Mouse (Mus musculus) erythroblast, embryonic 14.5 days (primary cell): Measurements from ENCODE around the gene Utrn. TPM values are rescaled to one million over a fixed set of nuclear protein-coding genes. Genes with fewer than 3 reads are reported as not detected.

Experiments
- H3K27me3 ChIP-seq: 2 replicates; pipeline ENCODE4 v1.6.1; 2012; ENCODE audit warnings: inconsistent platforms; ENCODE audit not compliant: control insufficient read depth
- H3K36me3 ChIP-seq: 2 replicates; pipeline ENCODE4 v1.6.1; 2012; ENCODE audit warnings: mild to moderate bottlenecking, inconsistent platforms; ENCODE audit not compliant: control insufficient read depth
- H3K4me1 ChIP-seq: 2 replicates; pipeline ENCODE4 v1.6.1; 2012; ENCODE audit warnings: inconsistent platforms; ENCODE audit not compliant: control insufficient read depth
- H3K4me3 ChIP-seq: replicated peaks from 2 replicates; pipeline ENCODE3; 2012; ENCODE audit warnings: moderate library complexity, mild to moderate bottlenecking, inconsistent platforms
- H3K9me3 ChIP-seq: 2 replicates; pipeline ENCODE4 v1.6.1; 2012; ENCODE audit warnings: low read length, inconsistent platforms, mixed read lengths; ENCODE audit not compliant: control insufficient read depth
- GATA1 ChIP-seq: IDR thresholded peaks from 2 replicates; pipeline ENCODE4 v1.6.1; 2012; ENCODE audit warnings: low read length, inconsistent platforms, mixed read lengths
- TAL1 ChIP-seq: IDR thresholded peaks from 3 replicates; pipeline ENCODE4 v1.6.1; 2012; ENCODE audit warnings: low read length, inconsistent platforms, mixed read lengths
- polyA plus RNA-seq: library from polyadenylated mRNA; stranded (reverse); fragments of >175 nt; gene quantifications from 2 replicates; pipeline ENCODE4 v1.2.3, GENCODE M21; 2012

The Utrn gene
- polyA plus RNA-seq, 1 experiment, result 0.01 TPM

DNA sequence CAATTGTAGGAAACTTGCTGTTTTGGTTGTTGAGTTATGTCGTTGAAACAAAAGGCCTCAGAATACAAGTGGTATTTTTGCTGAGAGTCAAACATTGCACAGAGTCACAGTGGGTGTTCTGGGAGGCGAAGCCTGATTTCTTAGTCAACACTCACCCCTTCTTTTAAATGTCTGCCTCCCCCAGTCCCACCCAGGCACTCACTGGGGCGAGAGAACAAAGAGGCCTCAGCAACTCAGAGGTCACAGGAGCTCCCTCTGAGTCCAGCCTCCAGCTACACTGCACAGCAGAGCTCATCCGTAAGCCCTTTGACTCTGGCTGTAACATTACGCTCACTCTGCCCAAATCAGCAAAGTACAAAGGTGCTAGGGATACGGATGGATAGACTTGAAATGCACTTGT is 77.1 kb downstream of the Utrn start:
- Histone ChIP-seq H3K27me3 (no peaks in the 10 kb centered on the region), H3K4me3 (no peak overlapping the region), H3K36me3 (no peaks in the 10 kb centered on the region), H3K4me1 (no peaks in the 10 kb centered on the region), H3K9me3 (no peaks in the 10 kb centered on the region)
- TF ChIP-seq GATA1 (no peak), TAL1 (no peak)

DNA sequence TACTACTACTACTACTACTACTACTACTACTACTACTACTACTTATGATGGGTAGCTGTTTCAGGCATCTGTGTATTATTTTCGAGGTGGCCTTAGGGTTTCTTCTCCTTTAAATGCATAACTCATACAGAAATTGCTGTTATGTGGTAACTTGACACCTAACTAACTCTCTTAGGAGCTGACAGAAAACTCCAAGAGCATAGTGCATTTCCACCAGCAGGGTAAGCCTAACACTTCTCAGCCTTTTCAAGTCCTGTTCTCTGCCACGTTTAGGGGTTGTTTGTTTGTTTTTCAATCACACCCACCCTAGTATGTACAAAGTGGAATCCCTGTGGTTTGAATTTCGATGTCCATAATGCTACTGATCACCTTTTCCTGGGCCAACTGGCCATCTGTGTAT is 78.3 kb downstream of the Utrn start:
- no peaks in the 10 kb centered on the region for H3K27me3 ChIP-seq
- H3K4me3 ChIP-seq, result no peak overlapping the region
- H3K36me3 ChIP-seq, result no peaks in the 10 kb centered on the region
- H3K4me1 ChIP-seq, result no peaks in the 10 kb centered on the region
- TF ChIP-seq GATA1 (no peak), TAL1 (no peak)
- H3K9me3 ChIP-seq, result no peaks in the 10 kb centered on the region

DNA sequence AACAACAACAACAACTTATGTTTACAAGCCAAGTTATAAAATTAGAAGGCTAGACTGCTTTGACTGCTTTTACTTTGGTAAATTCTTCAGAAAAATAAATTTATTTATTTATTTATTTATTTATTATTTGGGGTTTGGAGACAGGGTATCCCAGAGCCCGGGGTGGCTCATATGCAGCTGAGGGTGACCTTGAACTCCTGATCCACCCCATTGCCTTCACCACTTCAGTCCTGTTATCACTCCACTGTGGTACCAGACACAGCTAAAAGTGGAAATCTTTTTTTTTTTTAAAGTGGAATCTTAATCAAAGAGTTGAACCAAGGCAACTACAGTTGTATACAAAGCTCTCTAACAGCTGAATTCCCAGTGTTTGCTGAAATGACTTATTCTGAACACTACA is 80.6 kb downstream of the Utrn start:
- H3K27me3 ChIP-seq, result no peaks in the 10 kb centered on the region
- H3K9me3 ChIP-seq, result no peaks in the 10 kb centered on the region
- no peaks in the 10 kb centered on the region for H3K36me3 ChIP-seq
- no peaks in the 10 kb centered on the region for H3K4me1 ChIP-seq
- TF ChIP-seq GATA1, result no peak
- H3K4me3 ChIP-seq, result no peak overlapping the region

DNA sequence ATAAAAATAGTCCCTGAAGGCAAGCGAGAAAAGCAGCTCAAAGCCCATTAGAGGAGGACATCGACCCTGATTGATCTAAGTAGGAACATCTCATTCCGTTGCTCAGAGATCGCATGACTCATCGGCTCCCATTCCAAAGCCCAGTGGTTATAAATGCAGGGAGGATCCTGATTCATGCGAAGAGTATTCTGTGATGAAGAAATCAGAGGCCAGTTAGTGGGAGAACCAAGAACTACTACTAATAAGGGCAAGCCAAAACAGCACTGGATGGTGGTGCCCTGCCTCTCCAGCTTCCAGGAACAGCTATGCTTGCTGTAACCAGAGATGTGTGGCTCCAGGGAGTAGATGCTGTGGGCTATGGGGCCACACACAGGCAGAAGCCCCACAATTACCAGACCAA is 81.2 kb downstream of the Utrn start:
- Histone ChIP-seq H3K9me3 (no peaks in the 10 kb centered on the region), H3K4me1 (no peaks in the 10 kb centered on the region), H3K4me3 (no peak overlapping the region), H3K27me3 (no peaks in the 10 kb centered on the region), H3K36me3 (no peaks in the 10 kb centered on the region)
- no peak for TF ChIP-seq TAL1
- no peak for TF ChIP-seq GATA1

DNA sequence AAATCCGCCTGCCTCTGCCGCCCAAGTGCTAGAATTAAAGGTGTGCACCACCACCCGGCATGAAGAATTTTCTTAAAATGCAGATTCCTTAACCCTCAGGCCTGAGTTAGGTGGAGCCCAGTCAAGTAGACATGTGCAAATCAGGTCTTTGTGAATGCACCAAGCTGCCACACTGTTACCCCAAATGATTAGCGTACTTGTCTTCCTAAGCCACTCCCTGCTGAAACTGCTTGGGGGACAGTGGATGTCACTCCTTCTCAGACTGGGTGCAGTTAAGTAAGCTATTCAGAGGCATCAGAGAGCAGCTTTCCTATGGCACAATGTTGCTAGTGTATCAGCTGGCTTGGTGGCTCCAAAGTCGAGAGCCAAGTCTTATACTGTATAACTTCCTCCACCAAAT is 83.9 kb downstream of the Utrn start:
- H3K4me1 ChIP-seq, result no peaks in the 10 kb centered on the region
- no peak overlapping the region for H3K4me3 ChIP-seq
- no peaks in the 10 kb centered on the region for H3K36me3 ChIP-seq
- H3K27me3 ChIP-seq, result no peaks in the 10 kb centered on the region
- no peaks in the 10 kb centered on the region for H3K9me3 ChIP-seq
- no peak for TF ChIP-seq TAL1
- TF ChIP-seq GATA1, result no peak

- TF ChIP-seq TAL1, result no peak
- TF ChIP-seq GATA1, result no peak
- Histone ChIP-seq H3K36me3 (no peaks in the 10 kb centered on the region), H3K9me3 (peaks cover 4% of the 10 kb centered on the region; the same call in 1 of the 2 replicates), H3K27me3 (no peaks in the 10 kb centered on the region), H3K4me3 (no peak overlapping the region), H3K4me1 (no peaks in the 10 kb centered on the region)
Observed at GRCm38 (mm10) chr10:12781381-12781907, 87.7 kb downstream of the Utrn start.

DNA sequence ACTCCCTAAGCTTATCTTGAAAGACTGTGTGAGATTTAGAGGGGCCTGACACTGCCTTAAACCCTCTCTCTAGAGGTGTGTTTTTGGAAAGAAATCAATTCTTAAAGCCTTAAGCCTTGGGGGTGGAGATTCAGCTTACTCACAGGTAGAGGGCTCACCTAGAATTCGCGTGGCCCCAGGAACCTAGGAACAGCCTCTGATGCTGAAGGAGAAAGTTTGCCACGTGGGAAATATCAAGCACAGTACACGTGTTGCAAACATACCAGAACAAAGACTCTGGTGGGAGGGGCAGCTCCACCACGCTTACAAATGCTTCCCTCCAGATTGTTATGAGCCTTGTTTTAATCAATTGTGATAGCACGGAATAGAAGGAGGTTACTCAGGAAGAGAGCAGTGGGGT is 96.0 kb downstream of the Utrn start:
- no peak for TF ChIP-seq GATA1
- TF ChIP-seq TAL1, result no peak
- Histone ChIP-seq H3K9me3 (peaks cover 4% of the 10 kb centered on the region; the same call in 1 of the 2 replicates), H3K36me3 (no peaks in the 10 kb centered on the region), H3K27me3 (no peaks in the 10 kb centered on the region), H3K4me1 (no peaks in the 10 kb centered on the region), H3K4me3 (no peak overlapping the region)

GRCm38 (mm10) chr10:12771511-12771910 is 97.7 kb downstream of the Utrn start:
- no peak overlapping the region for H3K4me3 ChIP-seq
- H3K36me3 ChIP-seq, result no peaks in the 10 kb centered on the region
- no peaks in the 10 kb centered on the region for H3K4me1 ChIP-seq
- TF ChIP-seq GATA1, result no peak
- TF ChIP-seq TAL1, result no peak
- no peaks in the 10 kb centered on the region for H3K27me3 ChIP-seq
- no peaks in the 10 kb centered on the region for H3K9me3 ChIP-seq

DNA sequence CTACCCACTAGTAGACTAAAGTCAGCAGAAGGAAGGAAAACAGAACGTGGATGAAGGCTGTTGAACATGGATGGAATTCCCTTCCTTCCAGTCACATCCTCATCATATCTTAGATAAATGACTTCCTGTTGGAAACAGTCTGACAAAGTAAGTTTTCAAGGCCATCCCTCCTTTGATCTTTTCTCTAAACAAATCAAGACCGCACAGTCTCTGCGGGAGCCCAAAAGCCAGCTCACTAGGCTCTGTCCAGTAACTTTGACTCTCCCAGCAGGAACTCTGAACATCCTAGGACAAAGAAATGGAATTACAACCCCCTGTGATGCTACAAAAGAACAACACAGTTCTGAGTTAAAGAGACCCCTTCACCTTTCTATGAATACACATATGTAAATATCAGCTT is 106.5 kb downstream of the Utrn start:
- H3K9me3 ChIP-seq, result no peaks in the 10 kb centered on the region
- TF ChIP-seq TAL1 (no peak), GATA1 (no peak)
- no peak overlapping the region for H3K4me3 ChIP-seq
- H3K4me1 ChIP-seq, result no peaks in the 10 kb centered on the region
- no peaks in the 10 kb centered on the region for H3K27me3 ChIP-seq
- H3K36me3 ChIP-seq, result no peaks in the 10 kb centered on the region

DNA sequence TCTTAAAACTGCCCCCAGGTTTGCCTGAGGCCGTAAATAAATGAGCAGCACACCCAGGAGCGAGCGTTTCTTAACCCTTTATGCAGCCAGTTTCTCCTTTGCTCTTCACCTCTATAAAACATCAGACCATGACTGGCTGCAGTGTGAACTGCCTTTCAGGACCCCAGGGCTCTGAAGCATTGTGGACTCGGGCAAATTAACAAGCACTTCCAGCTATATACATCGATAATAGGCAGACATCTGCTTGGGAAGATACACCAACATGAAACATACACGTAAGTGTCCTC is 110.5 kb downstream of the Utrn start:
- Histone ChIP-seq H3K4me3 (no peak overlapping the region), H3K9me3 (no peaks in the 10 kb centered on the region), H3K4me1 (no peaks in the 10 kb centered on the region), H3K27me3 (no peaks in the 10 kb centered on the region), H3K36me3 (no peaks in the 10 kb centered on the region)
- no peak for TF ChIP-seq TAL1
